Mouse (Mus musculus) natural killer cell, adult 2 months (primary cell): ENCODE results near the gene Erg.

Experiments used
- DNase-seq, 2 experiments: peaks; one replicate each; pipeline ENCODE4 v3.0.0; 2022; ENCODE audit warnings: low spot score in 2 of 2

The Erg gene

DNA sequence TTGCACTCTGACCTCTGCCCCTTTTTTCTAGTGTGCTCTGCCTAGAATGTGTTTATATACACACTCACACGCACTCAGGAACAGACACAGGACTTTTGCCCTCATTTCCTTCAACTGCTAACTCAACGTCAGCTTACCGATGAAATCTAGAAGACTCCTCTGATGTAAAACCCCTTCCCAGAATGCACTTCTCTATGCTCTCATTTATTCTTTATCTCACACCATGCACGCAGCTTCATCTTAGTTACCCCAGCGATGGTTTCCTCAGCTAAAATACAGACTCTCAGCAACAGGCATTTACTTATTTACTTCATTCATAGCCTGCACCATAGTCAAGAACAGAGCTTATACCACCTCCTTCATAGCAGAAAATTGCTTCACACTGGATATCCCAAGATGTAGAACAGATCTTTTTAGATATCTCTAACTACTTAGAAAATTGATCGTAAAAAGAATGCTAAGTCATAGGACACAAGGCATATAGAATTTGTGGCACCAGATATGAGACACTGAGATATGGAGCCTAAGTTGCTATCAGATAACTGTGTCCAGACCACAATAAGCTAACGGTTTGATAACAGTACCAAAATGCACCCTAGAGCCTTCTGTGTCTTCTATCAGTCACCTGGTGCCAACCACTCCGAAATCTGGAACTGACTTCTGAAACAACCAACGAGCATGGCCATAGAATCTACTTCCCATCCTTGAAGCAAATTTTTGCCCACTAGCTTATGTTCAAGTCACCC, 98.6 kb downstream of the Erg start:
- DNase-seq: no peak

DNA sequence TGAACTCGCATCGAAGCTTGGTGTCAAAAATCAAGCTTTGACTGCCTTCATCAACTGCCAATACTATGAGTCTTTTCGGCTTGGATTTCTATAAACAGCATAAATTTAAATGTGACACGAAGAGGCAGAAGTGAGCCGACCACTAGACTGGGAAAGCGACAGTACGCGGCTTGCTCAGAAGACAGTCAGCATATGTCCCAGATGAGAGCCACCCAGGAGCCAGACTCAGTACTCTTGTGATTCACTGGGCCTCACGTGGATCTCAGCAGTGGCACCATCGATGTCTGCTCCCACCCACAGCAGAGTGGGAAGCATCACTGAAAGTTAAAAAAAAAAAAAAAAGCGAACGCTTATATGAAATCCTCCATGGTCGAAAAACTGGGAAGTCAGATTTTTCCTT, 105.2 kb downstream of the Erg start:
- no peak for DNase-seq

DNA sequence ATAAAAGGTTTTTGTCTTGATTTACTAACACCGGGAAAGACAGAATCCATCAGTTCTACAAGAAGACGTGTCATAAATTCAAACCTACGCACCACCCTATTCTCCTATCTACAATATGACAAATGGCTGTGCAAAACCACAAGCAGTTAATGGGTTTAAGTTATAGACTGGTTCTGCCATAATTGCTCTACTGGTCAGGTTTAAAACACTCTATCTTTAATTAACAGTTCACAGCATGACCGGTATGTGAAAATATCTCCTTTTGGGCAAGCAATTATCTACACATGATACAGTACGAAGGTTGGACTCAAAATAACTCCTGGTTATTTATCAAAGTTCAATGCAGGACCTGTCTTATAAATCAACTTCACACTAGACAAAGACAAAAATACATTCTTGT, 107.8 kb downstream of the Erg start:
- no peak for DNase-seq

DNA sequence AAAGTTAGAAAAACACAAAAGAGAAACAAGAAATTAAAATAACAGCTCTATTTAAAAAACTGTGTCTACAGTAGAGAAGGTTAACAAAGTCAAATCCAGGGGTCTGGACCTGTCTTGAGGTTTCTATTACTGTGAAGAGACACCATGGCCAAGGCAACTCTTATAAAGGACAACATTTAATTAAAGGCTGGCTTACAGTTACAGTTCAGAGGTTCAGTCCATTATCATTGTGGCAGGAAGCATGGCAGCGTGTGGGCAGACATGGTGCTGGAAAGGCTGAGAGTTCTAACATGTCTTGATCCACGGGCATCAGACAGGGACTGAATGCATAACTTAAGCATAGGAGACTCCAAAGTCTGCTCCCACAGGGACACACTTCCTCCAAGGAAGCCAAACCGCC, 111.4 kb downstream of the Erg start:
- no peak for DNase-seq

DNA sequence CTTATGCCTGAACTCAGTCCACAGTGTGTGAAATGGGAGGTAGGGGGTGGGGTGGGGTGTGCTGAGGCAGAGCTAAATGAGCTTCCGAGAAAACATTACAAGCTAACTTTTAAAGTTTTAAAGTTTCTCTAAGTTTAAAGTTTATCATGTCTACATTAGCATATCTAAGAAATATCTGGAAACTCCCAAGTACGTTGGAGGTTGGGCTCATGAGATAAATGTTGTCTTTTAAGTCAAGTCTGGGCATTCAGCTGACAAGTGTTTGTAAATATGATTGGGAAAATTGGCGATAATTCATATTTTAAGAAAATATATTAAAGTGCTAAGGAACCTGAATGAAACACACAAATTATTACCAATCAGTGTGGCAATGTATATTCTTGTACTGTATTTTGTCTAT, 112.4 kb downstream of the Erg start:
- no peak for DNase-seq

DNA sequence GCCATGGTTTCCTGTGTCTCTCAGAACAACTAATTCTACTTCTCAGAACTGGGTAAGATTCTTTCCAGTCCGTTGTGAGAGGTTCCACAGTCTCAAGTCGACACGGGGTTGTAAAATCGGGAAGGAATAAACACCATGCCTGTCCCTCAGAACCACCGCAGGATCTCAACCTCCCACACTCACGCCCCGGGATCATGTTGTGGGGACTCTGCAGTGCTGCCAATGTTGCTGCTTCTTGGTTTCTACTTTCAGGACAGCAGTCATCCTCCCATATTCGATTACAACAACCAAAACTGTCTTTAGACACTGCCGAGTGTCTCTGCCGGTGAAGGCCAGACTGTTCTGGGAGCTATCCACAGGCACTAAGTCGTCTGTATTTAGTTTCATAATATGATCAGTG, 113.6 kb downstream of the Erg start:
- DNase-seq: no peak

DNA sequence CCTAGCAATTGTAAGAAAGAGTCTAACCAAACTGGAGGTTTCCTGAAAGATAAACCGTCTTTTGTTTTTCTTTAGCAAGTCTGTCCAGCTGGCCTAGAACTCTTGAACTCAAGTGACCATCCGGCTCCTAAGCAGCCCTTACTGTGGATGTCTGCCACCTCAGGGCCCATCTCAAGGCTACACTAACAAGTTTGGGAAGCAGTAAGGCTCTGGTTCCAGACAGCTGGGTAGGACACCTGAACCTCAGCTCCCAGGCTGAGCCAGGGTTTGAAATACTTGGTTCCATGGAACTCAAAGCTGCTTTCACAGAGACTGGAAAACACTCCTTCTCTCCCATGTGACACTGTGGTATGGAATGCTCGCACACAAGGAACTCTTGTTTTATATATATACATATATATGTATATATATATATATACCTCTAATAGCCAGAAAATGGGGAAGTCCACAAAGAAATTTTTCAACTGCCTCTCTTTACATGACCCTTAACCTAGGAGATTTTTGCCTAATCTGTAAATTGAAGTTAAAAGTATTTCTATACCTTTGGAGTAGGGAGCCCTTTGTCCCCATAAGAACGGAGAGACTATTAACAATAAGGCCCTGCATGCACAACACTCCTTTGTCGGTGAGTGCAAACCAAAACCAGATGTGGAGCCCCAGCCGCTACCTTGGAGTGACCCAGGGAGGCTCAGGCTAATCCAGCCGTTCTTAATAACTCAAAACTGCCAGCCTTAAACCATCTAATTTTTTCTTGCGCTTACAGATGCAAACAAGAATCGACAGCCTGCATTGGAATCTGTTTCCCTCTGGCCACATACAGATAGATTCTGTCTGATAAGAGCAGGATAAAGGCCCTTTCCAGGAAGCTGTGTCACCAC, 116.9 kb downstream of the Erg start:
- no peak for DNase-seq

DNA sequence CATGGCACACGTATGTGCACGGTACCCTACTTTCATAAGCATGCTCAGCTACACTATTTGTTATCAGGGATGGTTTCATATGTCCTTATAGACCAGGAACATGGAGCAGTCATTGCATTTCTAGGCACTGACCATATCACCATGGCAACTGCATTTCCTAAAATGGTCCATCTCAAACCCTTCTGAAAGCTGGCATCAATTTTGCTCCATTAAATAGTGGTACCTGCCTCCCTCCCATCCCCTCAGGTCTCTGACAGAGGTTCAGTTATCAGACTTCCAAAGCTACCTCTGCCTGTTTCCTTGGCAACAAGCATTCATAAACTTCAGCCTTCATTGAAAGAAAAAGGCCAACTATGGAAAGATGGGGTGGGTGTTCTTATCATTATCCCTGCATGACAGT, 118.5 kb downstream of the Erg start:
- DNase-seq: no peak

DNA sequence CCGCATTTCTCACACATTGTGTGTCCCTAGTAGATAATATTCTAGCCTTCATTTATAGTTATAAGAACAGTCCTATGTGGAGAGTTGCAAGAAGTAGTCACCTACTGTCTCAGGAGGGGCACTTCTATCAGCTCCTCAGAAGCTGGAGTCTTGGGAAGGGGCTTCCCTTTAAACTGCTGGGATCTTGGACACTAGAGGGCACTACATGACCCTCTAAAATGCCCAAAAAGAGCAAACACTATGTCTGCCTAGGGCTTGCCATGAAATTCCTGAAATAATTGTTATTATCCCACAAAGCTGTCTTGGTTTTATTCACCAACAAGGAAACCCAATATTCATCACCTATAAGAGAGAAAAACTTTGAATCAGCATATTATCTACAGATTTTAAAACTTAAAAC, 119.8 kb downstream of the Erg start:
- DNase-seq: no peak

DNA sequence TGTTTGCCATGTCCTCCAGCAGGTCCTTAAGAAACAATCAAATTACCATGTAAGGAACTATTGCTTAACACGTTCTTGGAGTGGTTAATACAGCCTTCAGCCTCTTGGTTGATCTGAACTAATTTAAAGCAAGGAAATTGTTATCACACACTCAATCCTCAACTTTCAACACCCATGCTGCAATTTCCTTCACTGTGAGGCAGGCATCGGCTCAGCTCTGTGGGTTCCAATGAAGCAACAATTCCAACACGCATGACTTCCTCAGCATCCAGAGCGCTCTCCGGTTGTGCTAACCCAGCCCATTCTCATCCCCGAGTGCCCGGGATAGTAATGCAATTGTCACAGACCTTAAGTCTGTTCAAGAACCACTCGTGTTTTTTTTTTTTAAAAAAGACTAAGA, 121.8 kb downstream of the Erg start:
- DNase-seq: no peak

DNA sequence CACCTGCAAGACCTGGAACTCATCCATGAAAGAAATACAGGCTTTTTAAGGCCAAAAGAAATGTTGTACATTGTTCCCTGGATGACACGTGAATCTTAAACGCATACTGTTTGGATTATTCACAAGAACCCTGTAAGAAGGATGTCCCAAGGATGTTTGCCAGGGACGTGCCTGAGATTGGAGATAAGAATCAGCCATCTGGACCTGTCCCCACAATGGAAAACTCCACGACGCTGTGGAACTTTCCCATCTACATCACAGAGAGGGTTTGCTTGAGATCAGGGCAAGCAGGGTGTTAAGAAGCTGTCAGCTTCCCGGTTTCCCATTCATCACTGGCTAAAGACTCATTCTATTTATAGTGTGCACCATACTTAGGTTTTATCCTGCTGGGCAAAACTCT, 122.6 kb downstream of the Erg start:
- DNase-seq: no peak

DNA sequence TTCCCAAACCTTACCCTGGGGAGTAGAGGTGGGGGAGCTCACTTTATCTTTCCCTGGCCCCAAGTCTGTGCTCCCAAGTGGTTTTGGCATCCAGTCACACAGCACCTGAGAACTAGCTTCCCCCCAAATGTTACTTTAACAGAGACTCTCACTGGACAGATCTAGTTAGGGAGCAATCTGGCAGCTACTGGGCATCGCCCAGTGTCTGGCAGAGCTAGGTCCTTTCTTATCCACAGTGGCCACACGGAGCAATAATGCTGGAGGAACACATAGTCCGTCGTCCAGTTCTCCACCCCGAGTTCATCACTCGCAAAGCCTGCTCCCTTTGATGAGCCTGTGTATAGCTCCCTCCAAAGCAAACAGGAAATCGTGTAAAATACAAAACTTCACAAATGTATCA, 124.5 kb downstream of the Erg start:
- DNase-seq: no peak

DNA sequence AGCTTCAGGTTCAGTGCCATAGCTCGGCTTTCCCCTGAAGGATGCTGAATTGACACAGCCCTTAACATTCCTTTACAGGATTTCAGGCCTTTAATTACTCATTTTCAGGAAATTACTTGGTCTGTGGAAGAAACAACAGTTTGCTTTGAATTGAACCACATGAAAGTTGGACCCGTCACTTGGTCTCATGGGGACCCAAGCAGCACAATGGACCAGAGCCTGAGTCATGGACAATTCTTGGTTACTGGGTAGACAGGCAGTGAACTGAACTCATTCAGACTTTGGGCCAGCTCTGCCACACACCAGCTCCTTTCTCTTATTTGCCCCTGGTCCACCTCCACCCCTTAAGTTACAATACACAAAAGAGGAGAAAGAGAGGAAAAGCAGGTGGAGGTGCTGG, 126.1 kb downstream of the Erg start:
- no peak for DNase-seq

DNA sequence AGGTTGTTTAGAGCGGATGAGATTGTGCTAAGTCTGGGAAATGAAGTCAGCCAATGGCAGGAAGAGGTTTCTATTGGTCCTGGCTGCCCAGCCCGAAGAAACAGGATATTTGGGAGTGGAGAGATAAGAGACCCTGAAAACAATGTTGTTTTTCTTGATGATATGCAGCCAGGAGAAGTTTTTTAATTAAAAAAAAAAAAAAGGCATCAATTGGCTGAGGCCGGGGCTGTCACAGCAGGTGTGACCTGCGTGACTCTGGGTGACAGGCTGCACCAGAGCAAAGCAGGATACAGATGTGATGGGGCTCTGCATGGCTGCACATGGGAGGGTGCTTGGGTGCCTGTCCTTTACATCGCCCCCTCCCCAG, 127.1 kb downstream of the Erg start:
- DNase-seq: no peak

DNA sequence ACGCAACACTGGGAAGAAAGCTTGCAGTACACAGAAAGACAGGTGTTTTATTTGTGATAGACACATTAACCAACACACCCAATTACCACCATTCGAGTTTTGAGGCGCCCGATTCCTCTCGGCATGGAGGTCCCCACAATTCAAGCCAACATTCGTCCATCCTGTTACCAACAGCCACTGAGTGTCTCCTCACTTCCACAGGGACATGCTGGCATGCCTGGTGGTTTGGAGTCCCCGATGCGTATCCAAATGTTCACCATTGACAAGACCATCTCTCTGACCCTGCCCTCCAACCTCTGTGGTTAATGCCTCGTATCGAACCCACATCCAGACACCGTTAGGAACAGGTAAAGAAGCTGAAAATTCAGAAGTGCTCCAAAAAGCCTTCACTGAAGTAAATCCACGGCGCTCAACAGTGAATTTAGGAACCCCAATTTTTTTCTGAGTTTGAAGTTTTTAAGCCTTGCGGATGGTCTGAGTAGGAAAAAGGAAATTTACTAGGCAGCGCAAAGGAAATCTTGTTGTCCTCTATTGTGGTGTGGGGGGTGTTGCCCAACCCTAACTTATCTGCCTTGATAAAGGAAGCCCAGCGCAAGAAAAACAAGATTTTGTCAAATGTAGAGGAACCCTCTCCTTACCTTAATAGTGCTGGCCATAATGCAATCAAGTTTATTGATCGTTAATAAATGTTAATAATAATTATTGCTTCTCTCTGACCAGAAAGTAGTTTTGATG, 127.6 kb downstream of the Erg start:
- no peak for DNase-seq

DNA sequence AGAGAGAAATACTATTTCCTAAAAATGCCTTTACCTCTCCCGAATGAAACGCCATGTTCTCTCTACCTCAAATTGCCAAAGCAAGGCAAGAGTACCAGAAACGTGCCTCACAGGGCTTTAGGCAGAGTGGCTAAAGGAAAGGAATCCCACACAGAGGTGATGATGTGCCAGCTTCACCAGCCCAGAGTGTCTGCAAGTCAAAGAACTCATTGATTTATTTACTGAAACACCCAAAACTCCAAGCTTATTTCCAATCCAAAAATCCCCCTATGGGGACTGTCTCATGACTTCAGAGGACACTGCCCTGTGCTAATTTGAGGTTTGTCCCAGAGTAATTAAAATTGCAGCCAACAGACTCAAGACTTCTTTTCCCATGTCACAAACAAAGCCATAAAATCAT, 129.4 kb downstream of the Erg start:
- DNase-seq: no peak

DNA sequence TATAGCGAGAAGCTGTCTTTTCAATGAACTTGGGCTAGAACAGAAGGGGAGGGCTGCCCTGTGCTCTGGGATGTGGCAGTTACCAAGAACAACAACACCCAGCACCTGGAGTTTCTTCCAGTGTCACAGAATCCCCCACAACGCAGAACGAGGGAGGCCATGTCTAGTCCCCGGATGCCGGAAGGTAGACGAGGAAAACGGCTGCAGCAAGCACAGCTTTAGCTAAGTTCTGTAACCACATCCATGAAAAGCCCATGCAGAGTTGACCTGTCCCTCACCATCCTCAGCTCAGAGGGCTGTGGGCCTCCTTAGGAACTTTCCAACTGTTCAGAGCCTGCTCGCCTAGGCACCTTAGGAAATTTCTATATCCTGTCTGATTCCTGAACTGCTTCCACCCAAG, 130.5 kb downstream of the Erg start:
- no peak for DNase-seq

DNA sequence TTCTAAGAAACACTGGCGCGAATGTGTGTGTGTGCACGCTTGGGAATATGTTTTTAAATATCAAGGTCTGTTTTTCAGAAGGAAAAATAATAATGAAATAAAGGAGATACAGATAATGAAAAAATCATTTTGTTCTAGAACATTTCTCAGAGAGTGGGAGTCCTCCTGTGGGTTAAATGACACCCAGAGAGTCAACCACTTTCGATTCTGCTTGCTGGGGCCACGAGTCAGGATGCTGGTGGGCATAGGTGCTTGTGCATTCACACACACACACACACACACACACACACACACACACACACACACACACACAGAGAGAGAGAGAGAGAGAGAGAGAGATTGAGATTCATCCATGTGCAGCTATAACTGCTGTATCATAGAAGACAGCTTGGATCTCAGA, 130.9 kb downstream of the Erg start:
- DNase-seq: no peak

DNA sequence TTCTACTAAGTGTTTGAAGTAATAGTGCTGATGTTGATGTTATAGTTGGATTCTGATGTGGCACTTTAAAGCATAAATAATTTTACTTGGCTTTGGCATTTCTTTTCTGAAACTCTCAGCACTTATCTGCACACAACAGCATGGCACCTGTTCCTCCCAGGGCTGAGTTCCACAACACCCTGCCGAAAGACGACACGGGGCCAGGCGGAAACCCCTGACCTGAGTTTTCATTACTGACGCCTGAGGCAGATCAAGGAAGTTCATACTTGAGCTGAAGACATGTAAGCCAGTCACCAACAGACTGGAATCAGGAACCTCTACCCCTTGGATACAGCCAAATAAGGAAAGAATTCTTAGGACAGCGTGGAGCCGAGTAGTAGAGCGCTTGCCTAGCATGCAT, 134.0 kb downstream of the Erg start:
- DNase-seq: no peak

DNA sequence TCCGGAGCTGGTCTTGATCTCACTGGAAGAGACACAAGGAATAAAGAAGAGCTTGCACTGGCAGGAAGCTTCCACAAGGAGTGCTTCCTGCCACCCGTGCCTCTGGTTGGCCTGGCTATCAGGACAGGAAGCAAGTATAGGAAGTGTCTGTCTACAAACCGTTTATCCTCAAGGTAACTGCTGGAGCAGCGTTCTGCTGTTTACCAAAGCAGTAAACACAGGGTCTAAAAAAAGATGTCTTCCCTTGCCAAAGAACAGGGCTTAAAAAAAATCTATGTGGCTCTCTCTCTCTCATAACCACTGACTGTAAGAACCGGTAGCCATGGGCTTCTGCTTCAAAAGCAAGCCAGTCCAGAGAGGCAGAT, 137.1 kb downstream of the Erg start:
- DNase-seq: no peak

DNA sequence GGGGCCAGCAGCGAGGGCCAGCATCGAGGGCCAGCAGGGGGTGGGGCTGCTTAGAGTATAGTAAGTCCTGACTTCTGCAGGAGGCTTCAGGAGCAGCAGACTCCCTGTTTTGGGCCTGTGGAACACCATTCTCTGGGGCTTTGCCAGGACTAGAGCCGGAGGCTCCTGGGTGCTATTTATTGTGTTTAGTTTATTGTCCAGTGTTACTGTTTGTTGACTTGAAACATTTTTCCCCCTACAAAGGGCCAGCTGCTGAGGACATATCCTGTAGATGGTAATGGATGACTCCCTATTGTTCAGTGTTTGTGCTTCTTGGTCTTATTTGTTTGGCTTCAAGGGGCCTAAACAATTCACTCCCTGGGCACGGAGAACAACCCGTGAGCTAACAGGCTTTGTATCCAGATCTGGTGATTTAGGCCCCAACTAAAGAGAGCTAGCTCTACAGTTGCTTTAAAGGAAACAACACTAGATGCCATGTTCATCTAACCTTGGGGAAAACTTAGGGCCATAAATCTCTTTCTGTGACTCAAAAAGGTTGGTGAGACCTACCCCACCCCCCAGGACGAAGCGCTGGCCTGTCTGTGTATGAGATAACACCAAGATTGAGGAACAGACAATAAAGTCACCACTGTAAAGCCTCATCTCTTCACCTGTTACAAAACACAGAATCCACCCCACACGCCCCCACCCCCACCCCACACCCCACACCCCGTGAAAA, 137.6 kb downstream of the Erg start:
- DNase-seq: no peak

DNA sequence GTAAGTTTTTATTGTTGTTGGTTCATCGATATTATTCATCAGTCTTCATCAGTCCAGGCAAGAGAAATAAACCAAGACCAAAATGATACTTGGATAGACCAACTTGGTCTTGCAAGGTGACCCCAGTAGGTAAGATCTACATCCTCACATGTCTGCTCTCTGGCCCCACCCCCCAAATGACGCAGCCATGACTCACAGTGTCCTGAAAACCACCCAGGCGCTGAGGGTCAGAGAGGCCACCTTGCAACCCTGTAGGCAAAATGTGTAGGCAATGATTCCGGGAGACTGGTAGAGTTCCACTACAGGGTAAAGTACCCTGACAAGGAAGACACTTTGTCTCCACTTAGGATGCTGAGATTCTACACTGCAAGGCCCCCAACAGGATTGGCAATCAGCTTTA, 138.5 kb downstream of the Erg start:
- no peak for DNase-seq
